Mouse (Mus musculus) CH12.LX (cell line): Measurements from ENCODE around the gene Atp6ap2. TPM values are rescaled to one million over a fixed set of nuclear protein-coding genes. Genes with fewer than 3 reads are reported as not detected.
"Not testable (repeated sequence)": the region's sequence is repeated elsewhere in the genome, so short reads cannot be mapped to it uniquely, and the experiment has no call there.

Experiments
- DNase-seq: peaks from one replicate; pipeline ENCODE4 v3.0.0-alpha.2; 2013; ENCODE audit errors: extremely low read depth
- H3K27ac ChIP-seq: 2 replicates; pipeline ENCODE4 v1.5.1; 2012; ENCODE audit warnings: low read depth, mild to moderate bottlenecking, control low read depth, moderate library complexity; ENCODE audit not compliant: insufficient read depth
- H3K27me3 ChIP-seq: replicated peaks from 2 replicates; pipeline ENCODE3; 2012; ENCODE audit warnings: inconsistent platforms
- H3K36me3 ChIP-seq, 2 experiments: replicated peaks in 1 of 2; 2 replicates each; pipeline versions ENCODE3 to v1.6.1; 2012; ENCODE audit warnings: inconsistent platforms in 1 of 2, low read length in 1 of 2, mild to moderate bottlenecking in 1 of 2, mixed read lengths in 1 of 2, moderate library complexity in 1 of 2; ENCODE audit not compliant: control insufficient read depth in 1 of 2, insufficient read depth in 1 of 2
- H3K4me1 ChIP-seq, 2 experiments: 2 replicates each; pipeline ENCODE4 v1.6.1; 2012; ENCODE audit warnings: inconsistent platforms in 1 of 2, moderate library complexity in 1 of 2; ENCODE audit not compliant: insufficient read depth in 2 of 2, control insufficient read depth in 1 of 2
- H3K4me2 ChIP-seq: 2 replicates; pipeline ENCODE4 v1.6.1; 2012; ENCODE audit warnings: low read depth, mild to moderate bottlenecking, control low read depth; ENCODE audit not compliant: poor library complexity, insufficient read depth, severe bottlenecking
- H3K4me3 ChIP-seq, 3 experiments: fragments of 150-350 bp in 1 of 3; sonication (generic) in 1 of 3; replicated peaks in 1 of 3; 2 replicates each; pipeline versions ENCODE3 to v1.5.1; 2011 to 2012; ENCODE audit warnings: low read depth in 2 of 3, low read length in 2 of 3, mild to moderate bottlenecking in 2 of 3, moderate library complexity in 2 of 3, control low read depth in 1 of 3, improper control_type of control experiment in 1 of 3, inconsistent platforms in 1 of 3, mixed read lengths in 1 of 3; ENCODE audit not compliant: poor library complexity in 1 of 3
- H3K79me2 ChIP-seq: replicated peaks from 2 replicates; pipeline ENCODE4 v1.6.1; 2012; ENCODE audit warnings: mild to moderate bottlenecking, moderate library complexity; ENCODE audit not compliant: control insufficient read depth, poor library complexity, insufficient read depth, severe bottlenecking; ENCODE audit errors: extremely low read depth
- H3K9ac ChIP-seq: 2 replicates; pipeline ENCODE4 v1.6.1; 2012; ENCODE audit warnings: low read depth, mild to moderate bottlenecking, control low read depth, moderate library complexity; ENCODE audit not compliant: insufficient read depth
- H3K9me3 ChIP-seq: replicated peaks from 2 replicates; pipeline ENCODE3; 2012; ENCODE audit warnings: low read length, inconsistent platforms, mixed read lengths
- E2F4 ChIP-seq: IDR thresholded peaks from 2 replicates; pipeline ENCODE4 v1.6.1; 2011; ENCODE audit warnings: low read depth, low read length, improper control_type of control experiment; ENCODE audit not compliant: insufficient replicate concordance
- EP300 ChIP-seq: IDR thresholded peaks from 2 replicates; pipeline ENCODE4 v1.6.1; 2011; ENCODE audit warnings: low read length, improper control_type of control experiment
- ETS1 ChIP-seq: conservative IDR thresholded peaks from 2 replicates; pipeline ENCODE4 v1.6.1; 2012; ENCODE audit warnings: low read depth, mild to moderate bottlenecking, inconsistent platforms, low read length, improper control_type of control experiment, moderate library complexity
- GABPA ChIP-seq: IDR thresholded peaks from 2 replicates; pipeline ENCODE4 v1.6.1; 2012; ENCODE audit warnings: low read depth, low read length, improper control_type of control experiment, inconsistent platforms; ENCODE audit not compliant: insufficient replicate concordance
- JUN ChIP-seq: IDR thresholded peaks from 2 replicates; pipeline ENCODE4 v1.6.1; 2011; ENCODE audit warnings: low read depth, mild to moderate bottlenecking, low read length, improper control_type of control experiment, moderate library complexity; ENCODE audit not compliant: insufficient read depth
- MAFK ChIP-seq: IDR thresholded peaks from 2 replicates; pipeline ENCODE4 v1.6.1; 2011; ENCODE audit warnings: low read length, improper control_type of control experiment; ENCODE audit not compliant: insufficient replicate concordance
- MAX ChIP-seq: IDR thresholded peaks from 2 replicates; pipeline ENCODE4 v1.6.1; 2011; ENCODE audit warnings: low read length, improper control_type of control experiment
- MAZ ChIP-seq: IDR thresholded peaks from 2 replicates; pipeline ENCODE4 v1.6.1; 2012; ENCODE audit warnings: low read depth, mild to moderate bottlenecking, inconsistent platforms, low read length, improper control_type of control experiment, moderate library complexity
- MXI1 ChIP-seq: IDR thresholded peaks from 2 replicates; pipeline ENCODE4 v1.6.1; 2011; ENCODE audit warnings: mild to moderate bottlenecking, low read depth, low read length, improper control_type of control experiment
- MYC ChIP-seq: IDR thresholded peaks from 2 replicates; pipeline ENCODE4 v1.6.1; 2011; ENCODE audit warnings: low read depth, mild to moderate bottlenecking, improper control_type of control experiment, low read length
- POLR2A ChIP-seq: IDR thresholded peaks from 2 replicates; pipeline ENCODE4 v1.6.1; 2011; ENCODE audit warnings: low read depth, mild to moderate bottlenecking, improper control_type of control experiment, low read length
- RAD21 ChIP-seq: IDR thresholded peaks from 2 replicates; pipeline ENCODE4 v1.6.1; 2011; ENCODE audit warnings: low read depth, mild to moderate bottlenecking, low read length, improper control_type of control experiment, moderate library complexity
- RCOR1 ChIP-seq: conservative IDR thresholded peaks from 2 replicates; pipeline ENCODE4 v1.6.1; 2012; ENCODE audit warnings: low read depth, mild to moderate bottlenecking, inconsistent platforms, low read length, improper control_type of control experiment
- SMC3 ChIP-seq: IDR thresholded peaks from 2 replicates; pipeline ENCODE4 v1.6.1; 2011; ENCODE audit warnings: low read depth, low read length, improper control_type of control experiment
- TBP ChIP-seq: conservative IDR thresholded peaks from 2 replicates; pipeline ENCODE4 v1.6.1; 2011; ENCODE audit warnings: low read depth, low read length, improper control_type of control experiment
- USF1 ChIP-seq: IDR thresholded peaks from 2 replicates; pipeline ENCODE4 v1.6.1; 2014; ENCODE audit warnings: low read depth, mild to moderate bottlenecking, inconsistent platforms, low read length, improper control_type of control experiment
- USF2 ChIP-seq: conservative IDR thresholded peaks from 2 replicates; pipeline ENCODE4 v1.6.1; 2011; ENCODE audit warnings: low read depth, low read length, improper control_type of control experiment
- ZKSCAN1 ChIP-seq: IDR thresholded peaks from 2 replicates; pipeline ENCODE4 v1.6.1; 2012; ENCODE audit warnings: low read depth, inconsistent platforms, low read length, improper control_type of control experiment, borderline replicate concordance
- dilution Hi-C: fragments of 300-500 bp; cut with MboI; formaldehyde crosslinking; loops from 2 replicates; pipeline ENCODE4 v1.14.3; 2020; ENCODE audit warnings: low sequenced_read_pairs; ENCODE audit not compliant: extremely low pct_unique_long_range_greater_than_20kb, extremely low pct_ligation_motif_present
- in situ Hi-C: fragments of 300-500 bp; cut with MboI; formaldehyde crosslinking; loops from 3 replicates; pipeline ENCODE4 v1.14.3; 2019; ENCODE audit warnings: low sequenced_read_pairs, low pct_ligation_motif_present, low pct_unique_long_range_greater_than_20kb, mixed read lengths
- polyA plus RNA-seq: library from polyadenylated mRNA; unstranded; fragments of >175 nt; gene quantifications from 2 replicates; pipeline ENCODE4 v1.2.1, GENCODE M21; 2012; ENCODE audit warnings: low read depth; ENCODE audit not compliant: insufficient read length
- total RNA-seq, 2 experiments: library from RNA; depleted of rRNA; stranded (reverse); fragments of 300-350 nt in 1 of 2; fragments of >200 nt in 1 of 2; gene quantifications; 2 replicates each; pipeline ENCODE4 v1.2.3; 2012 to 2014

The Atp6ap2 gene
- total and polyA plus RNA-seq, 3 experiments, result 46.9 to 108 (median 66.9) TPM

GRCm38 (mm10) chrX:12593824-12594223 is 6.2 kb downstream of the Atp6ap2 start:
- no peaks in the 10 kb centered on the region for H3K9me3 ChIP-seq
- peaks cover 12 to 33% of the 10 kb centered on the region in 2 experiments for H3K36me3 ChIP-seq
- no peaks in the 10 kb centered on the region for H3K27me3 ChIP-seq
- no peak for DNase-seq
- H3K4me2 ChIP-seq, result no peak overlapping the region
- in situ Hi-C loops (no loop called here), dilution Hi-C loops (no loop called here)
- H3K79me2 ChIP-seq, result peaks cover 32% of the 10 kb centered on the region
- H3K4me3 ChIP-seq, result no peak overlapping the region
- no peak overlapping the region for H3K27ac ChIP-seq
- H3K4me1 ChIP-seq, result peaks cover 7 to 32% of the 10 kb centered on the region in 2 experiments
- H3K9ac ChIP-seq, result no peak overlapping the region
- TF ChIP-seq ZKSCAN1 (no peak), POLR2A (no peak), MAX (no peak), MAFK (no peak), USF2 (no peak), MYC (no peak), MAZ (no peak), GABPA (no peak), EP300 (no peak), RCOR1 (no peak), RAD21 (no peak), ETS1 (no peak), SMC3 (no peak)

GRCm38 (mm10) chrX:12610541-12610940 is 22.9 kb downstream of the Atp6ap2 start:
- H3K79me2 ChIP-seq, H3K4me2 ChIP-seq, in situ Hi-C loops, H3K9ac ChIP-seq, H3K27ac ChIP-seq, DNase-seq, dilution Hi-C loops, H3K4me3 ChIP-seq, H3K4me1 ChIP-seq, H3K27me3 ChIP-seq, H3K9me3 ChIP-seq: not testable (repeated sequence)
- H3K36me3 ChIP-seq, result peaks cover 40 to 63% of the 10 kb centered on the region in 2 experiments

DNA sequence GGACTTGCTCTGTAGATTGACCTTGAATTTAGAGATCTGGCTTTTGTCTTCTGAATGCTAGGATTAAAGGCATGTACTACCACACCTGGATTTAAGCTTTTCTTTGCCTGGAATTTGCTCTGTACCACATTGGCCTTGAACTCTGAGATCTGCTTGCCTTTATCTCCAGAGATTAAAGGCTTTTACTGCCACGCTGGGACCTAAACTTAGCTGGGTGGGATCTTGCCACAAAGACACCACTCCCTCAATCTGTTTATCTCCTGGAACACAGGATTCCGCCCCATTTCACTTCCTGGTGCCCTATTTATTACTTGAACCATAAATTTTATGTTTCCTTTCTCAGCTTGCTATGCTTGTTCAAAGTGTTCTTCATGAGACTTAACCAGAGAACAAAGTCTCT is 23.6 kb downstream of the Atp6ap2 start:
- in situ Hi-C loops (no loop called here), dilution Hi-C loops (no loop called here)

DNA sequence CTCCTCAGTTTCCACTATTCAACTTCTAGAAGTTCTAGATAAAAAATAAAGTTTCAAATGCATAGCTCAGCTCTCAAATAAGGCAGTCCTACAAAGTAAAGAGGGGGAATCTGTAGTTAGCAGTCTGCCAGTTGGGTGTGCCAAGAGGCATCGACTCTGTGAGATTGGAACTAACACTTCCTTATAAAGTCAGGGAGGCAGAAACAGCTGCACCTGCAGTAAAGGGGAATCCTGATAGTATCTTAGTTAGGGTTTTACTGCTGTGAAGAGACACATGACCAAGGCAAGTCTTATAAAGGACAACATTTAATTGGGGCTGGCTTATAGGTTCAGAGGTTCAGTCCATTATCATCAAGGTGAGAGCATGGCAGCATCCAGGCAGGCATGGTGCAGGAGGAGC is 24.8 kb downstream of the Atp6ap2 start:
- H3K9me3 ChIP-seq, H3K27me3 ChIP-seq, H3K4me3 ChIP-seq, dilution Hi-C loops, H3K9ac ChIP-seq, H3K79me2 ChIP-seq, H3K4me1 ChIP-seq, in situ Hi-C loops, H3K4me2 ChIP-seq, H3K27ac ChIP-seq, DNase-seq: not testable (repeated sequence)
- H3K36me3 ChIP-seq, result peaks cover 34 to 59% of the 10 kb centered on the region in 2 experiments

More for the DNA sequence above, 23.6 kb downstream of the Atp6ap2 start:
- no peak overlapping the region for H3K27ac ChIP-seq
- H3K4me3 ChIP-seq, result no peak overlapping the region
- no peak for DNase-seq
- no peaks in the 10 kb centered on the region for H3K4me1 ChIP-seq
- no peaks in the 10 kb centered on the region for H3K9me3 ChIP-seq
- H3K36me3 ChIP-seq, result peaks cover 40 to 64% of the 10 kb centered on the region in 2 experiments
- H3K9ac ChIP-seq, result no peak overlapping the region
- no peaks in the 10 kb centered on the region for H3K79me2 ChIP-seq
- no peak overlapping the region for H3K4me2 ChIP-seq
- no peaks in the 10 kb centered on the region for H3K27me3 ChIP-seq
- no peak for TF ChIP-seq GABPA
- TF ChIP-seq TBP, result no peak
- TF ChIP-seq MXI1, result no peak
- no peak for TF ChIP-seq ZKSCAN1
- no peak for TF ChIP-seq JUN
- no peak for TF ChIP-seq MAFK
- no peak for TF ChIP-seq E2F4
- no peak for TF ChIP-seq USF1
